Mouse (Mus musculus) induced T-regulatory cell, adult 2 months (primary cell): ENCODE measurements around the gene Dusp8.
A peak's percentile ranks its signal among the peaks of the same experiment; 100 is the strongest.
"Not testable (repeated sequence)": the region's sequence is repeated elsewhere in the genome, so short reads cannot be mapped to it uniquely, and the experiment has no call there.

Experiments
- DNase-seq: peaks from one replicate; pipeline ENCODE4 v3.0.0-alpha.2; 2012; ENCODE audit warnings: low read depth

Gene Dusp8

DNA sequence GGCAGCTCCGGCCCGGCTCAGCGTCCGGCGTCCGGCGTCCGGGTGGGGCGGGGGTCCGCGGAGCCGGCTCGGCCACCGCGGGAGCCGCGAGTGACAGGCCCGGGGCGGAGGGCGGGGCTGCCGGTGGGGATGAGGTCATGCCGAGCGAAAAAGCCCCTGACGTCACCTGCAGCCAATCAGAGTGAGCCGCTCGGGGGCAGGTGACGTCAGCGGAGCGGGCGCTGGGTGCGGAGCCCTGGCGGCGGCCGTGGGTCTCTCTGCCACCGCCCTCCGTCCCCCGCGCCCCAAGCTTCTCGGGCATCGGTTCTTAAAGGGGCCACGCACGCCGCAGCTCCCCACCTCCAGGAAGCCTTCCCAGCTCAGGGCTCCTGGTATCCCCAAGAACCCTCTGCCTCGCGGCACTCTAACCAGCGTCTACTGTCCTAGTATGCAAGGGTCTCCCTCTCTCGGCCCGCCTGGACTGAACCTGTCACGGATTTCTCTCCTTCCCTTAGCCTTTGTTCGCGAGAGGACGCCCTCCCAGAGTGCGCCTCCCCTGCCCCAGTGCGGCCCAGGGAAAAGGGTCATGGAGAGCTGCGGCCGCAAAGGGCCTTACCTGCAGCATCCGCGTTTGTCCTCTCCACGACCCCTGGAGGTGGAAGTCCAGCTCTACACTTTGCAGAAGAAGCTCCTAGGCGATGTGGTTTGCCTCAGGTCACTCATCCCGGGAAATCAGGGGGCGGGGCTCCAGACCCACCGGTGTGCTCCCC lies at the start of gene Dusp8:
Gene Dusp8 (minus strand): TSS at position 661 of the 749 bp plus-strand sequence.
- DNase-seq: peak; percentile 94

- no peak for DNase-seq
Observed at GRCm38 (mm10) chr7:142144507-142144906, 48.9 kb upstream of the Dusp8 start, which contains the start of gene Gm45337. Gene Gm45337, minus strand, starts transcription at chr7:142144607.

- not testable (repeated sequence) for DNase-seq
Observed at GRCm38 (mm10) chr7:142143506-142144010, 47.9 kb upstream of the Dusp8 start.

GRCm38 (mm10) chr7:142140696-142141095 lies 45.1 kb upstream of the Dusp8 start:
- no peak for DNase-seq

- DNase-seq: not testable (repeated sequence)
Observed at GRCm38 (mm10) chr7:142135934-142136333, 40.3 kb upstream of the Dusp8 start, which contains the start of gene Gm39115. Gene Gm39115, minus strand, starts transcription at chr7:142136034.

DNA sequence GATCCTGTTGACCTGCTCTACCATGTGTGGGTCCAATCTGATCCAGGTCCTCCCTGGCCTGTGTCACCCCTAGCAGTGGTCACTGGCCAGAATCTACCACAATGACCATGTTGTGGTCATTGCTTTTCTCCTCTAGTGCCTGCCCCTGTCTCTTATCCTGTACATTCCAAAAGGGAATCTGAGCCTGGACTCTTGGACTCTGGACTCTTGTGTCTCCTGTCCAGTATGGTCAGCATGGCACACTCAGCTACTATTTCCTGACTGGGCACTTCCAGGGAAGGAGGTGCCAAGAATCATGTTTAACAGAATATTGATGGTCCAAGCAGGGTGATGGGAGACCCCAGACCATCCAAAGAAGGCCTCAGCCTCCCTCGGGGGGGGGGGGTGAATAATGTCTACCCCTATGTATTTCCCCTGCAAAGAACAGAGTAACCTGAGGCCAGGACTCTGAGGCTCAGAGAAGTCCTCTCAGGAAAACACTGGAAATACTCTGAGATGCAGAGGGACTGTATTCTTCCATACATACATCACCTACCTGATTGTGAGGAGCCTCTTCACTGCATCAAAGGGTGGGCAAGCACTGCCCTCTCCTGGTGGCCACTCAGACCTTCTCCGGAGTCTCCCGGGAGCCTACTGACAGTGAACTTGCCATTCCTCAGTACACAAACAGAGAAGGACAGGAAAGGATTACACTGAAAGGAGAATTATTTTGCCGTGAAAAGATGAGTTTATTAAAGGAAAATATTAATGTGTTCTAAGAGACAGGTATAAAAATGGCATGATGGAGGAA lies 38.8 kb upstream of the Dusp8 start:
- no peak for DNase-seq

DNA sequence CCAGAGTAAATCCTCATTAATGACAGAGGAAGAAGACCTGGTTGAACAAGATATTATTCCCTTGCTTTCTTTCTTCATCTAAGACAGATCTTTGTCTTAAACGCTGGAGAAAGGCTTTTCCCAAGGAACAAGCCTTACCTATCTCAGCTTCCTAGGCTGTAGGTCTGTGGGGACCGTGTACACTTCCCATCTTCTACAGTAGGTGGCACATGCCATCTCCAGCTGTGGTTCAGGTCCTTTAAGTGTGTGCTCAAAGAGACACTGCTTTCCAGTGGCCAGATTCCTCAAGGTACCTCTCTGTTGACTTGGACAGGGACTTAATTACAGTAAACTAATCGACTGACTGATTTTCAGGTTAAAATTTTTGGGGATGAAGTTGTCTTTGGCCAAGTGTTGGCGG lies 33.2 kb upstream of the Dusp8 start:
- no peak for DNase-seq

DNA sequence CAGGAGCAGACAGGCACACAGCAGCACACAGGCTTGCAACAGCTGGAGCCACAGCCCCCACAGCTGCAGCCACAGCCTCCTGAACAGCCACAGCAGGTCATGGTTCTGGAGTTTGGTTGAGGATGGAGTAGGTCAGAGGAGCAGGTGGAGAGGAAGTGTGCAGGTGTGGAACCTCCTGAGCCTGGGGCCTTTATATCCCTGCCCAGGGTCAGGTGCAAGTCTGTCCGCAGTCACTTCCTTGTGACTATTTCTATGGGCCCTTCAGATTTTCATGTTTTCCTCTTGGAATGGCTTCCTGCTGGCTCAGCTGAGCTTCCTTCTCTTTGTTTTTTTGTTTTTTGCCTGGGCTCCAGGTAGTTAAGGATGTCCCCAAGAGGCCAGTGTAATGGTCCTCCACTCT lies 25.0 kb upstream of the Dusp8 start, which contains the start of gene Gm45618:
Gene Gm45618 (minus strand): TSS at position 101 of the 400 bp plus-strand sequence.
- DNase-seq: not testable (repeated sequence)

GRCm38 (mm10) chr7:142119632-142120031 lies 24.0 kb upstream of the Dusp8 start:
- peak; percentile 21 for DNase-seq

DNA sequence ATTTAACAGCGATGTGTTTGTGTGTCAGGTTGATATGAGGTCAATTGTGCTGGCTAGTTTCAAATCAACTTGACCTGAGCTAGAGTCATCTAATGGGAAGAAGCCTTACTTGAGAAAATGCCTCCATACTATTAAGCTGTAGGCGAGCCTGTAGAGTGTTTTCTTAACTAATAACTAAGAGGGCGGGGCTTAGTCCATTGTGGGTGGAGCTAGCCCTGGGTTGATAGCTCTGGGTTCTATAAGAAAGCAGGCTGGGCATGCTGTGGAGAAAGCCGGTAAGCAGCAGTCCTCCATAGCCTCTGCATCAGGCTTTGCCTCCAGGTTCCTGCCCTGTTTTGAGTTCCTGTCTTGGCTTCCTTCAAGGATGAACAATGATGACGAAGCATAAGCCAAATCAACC lies 9.1 kb upstream of the Dusp8 start:
- no peak for DNase-seq

DNA sequence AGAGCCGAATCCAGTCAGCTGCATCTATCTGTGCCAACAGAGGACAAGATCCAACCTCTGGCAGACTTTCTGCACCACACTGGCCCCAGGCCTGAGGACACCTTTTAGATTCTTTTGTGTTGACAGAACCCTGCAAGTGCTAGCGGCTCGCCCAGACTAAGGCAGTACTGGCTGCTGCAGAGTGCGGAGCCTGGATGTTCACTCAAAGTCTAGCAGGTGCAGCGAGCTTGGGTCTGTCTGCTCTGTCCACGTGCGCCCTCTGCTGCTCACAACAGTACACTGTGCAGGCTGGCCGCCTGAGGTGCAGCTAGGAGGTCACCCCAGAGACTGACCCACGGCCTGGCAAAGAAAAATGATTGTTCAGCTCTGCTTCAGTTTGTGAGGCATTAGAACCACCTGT lies 2.1 kb upstream of the Dusp8 start:
- peak; percentile 83 for DNase-seq

DNA sequence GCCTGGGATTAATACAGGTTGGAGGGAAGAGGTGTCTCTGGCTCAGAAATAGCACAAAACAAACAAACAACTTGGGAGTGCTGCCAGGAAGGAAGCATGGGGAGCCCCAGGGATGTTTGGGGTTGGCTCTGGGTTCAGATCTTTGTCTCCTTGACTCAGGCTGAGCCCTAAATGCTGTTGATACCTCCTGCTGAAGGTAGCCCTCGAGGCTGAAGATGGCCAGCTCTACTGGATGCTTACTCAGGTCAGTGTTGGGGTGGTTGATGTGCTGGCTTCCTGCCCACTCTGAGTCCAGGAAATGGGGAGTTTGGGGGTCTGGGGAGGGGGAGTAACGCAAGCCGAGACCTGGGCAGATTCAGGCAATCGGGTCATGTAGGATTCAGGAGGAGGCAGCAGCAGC lies 1.1 kb upstream of the Dusp8 start:
- no peak for DNase-seq

GRCm38 (mm10) chr7:142094301-142095143 lies 1.1 kb downstream of the Dusp8 start:
- DNase-seq: peak; percentile 55

DNA sequence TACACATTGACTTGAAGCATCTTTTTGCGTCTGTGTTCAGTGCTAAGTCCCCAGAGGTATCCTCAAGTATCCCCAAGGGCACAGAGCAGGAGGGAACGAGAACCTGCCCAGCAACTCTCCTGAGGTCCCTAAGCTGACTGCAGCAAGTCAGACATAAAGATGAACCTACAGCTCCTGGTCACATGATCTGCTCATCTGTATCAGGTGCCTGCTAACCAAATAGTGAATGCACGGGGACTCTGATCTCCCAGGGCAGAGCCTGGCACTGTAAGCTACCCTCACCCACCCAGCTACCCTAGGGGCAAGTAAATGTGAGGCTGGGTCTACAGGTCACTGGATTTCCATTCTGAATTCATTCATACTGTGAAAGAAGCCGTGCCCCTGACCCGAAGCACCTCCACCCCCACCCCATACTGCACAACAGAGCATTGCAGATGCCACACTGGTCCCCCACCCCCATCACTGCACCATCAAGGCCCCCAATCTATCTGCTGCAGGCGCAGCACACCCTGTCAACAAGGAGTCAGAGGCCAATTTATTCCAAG lies 1.9 kb downstream of the Dusp8 start:
- peak; percentile 21 for DNase-seq

- DNase-seq: no peak
Observed at GRCm38 (mm10) chr7:142092991-142093390, 2.7 kb downstream of the Dusp8 start.

DNA sequence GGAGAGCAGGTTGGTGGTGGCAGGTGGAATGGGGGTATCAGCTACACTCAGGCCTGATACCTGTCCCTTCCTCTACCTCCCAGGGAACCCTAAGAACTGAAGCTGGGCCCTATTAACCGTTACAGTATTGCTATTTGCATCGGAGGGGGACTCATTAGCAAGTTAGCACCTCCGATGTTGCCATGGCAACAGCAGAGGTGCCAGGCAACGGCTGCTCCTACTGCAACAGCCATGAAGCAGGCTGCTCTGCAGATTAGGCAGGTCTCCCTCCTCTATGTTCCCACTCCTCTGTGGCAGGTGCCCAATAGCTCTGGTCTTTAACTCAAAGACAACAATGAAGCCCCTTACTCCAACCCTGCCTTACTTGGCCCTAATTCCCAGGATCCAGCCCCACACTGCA lies 3.8 kb downstream of the Dusp8 start:
- no peak for DNase-seq

GRCm38 (mm10) chr7:142089648-142090447 lies 5.8 kb downstream of the Dusp8 start:
- DNase-seq: no peak

GRCm38 (mm10) chr7:142088886-142089285 lies 6.8 kb downstream of the Dusp8 start:
- DNase-seq: no peak

GRCm38 (mm10) chr7:142087069-142087652 lies 8.5 kb downstream of the Dusp8 start:
- no peak for DNase-seq

DNA sequence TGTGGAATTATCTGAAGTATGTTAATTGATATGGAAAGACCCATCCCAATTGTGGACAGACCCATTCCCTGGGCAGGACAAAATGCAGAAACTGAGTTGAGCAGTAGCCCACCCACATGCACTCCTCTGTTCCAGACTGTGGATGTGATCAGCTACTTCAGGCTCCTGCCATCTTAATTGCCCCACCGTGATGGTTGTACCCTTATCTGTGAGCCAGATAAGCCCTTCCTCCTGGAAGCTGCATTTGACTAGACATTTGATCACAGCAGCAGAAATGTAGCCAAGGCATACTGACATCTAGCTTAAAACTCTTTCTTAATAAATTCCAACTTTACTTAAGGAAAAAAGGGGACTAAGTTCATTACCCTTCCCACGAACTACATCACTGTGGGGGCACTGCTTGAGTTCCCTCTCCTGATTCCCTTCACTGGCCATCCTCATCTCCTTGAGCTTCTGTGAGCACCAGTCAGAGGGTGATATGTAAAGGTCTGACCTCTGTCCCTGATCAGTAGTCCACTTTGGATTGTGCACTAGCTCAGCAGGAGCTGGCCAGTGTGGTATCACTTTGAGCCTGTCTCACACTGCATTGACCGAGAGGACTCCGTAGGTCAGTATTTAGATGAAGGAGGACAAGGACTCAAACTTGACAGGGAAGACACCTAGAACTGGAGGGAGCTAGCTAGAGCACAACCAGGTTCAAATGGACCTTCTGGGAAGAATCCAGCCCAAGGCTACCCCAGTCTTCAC lies 9.3 kb downstream of the Dusp8 start:
- no peak for DNase-seq
